Mouse (Mus musculus) embryonic facial prominence, embryonic 15.5 days (tissue): Measurements from ENCODE around the gene Pip5k1b. TPM values are rescaled to one million over a fixed set of nuclear protein-coding genes. Genes with fewer than 3 reads are reported as not detected.

Experiments used
- ATAC-seq: fragments of 200-750 bp; cut with Nextera tagmentation; 2 replicates; pipeline ENCODE4 v1.8.0; 2017; ENCODE audit warnings: low read depth, moderate TSS enrichment; ENCODE audit not compliant: insufficient number of reproducible peaks, low FRiP score, low TSS enrichment
- H3K27ac ChIP-seq: fragments of 300-500 bp; sonication (generic); replicated peaks from 2 replicates; pipeline ENCODE4 v1.5.1; 2015; ENCODE audit warnings: mild to moderate bottlenecking, inconsistent platforms
- H3K27me3 ChIP-seq: fragments of 300-500 bp; sonication (generic); 2 replicates; pipeline ENCODE4 v1.6.1; 2015; ENCODE audit warnings: inconsistent platforms
- H3K36me3 ChIP-seq: fragments of 300-500 bp; sonication (generic); 2 replicates; pipeline ENCODE4 v1.6.1; 2015; ENCODE audit warnings: mild to moderate bottlenecking, inconsistent platforms
- H3K4me1 ChIP-seq: fragments of 300-500 bp; sonication (generic); 2 replicates; pipeline ENCODE4 v1.6.1; 2015; ENCODE audit warnings: inconsistent platforms
- H3K4me2 ChIP-seq: fragments of 300-500 bp; sonication (generic); replicated peaks from 2 replicates; pipeline ENCODE4 v1.6.1; 2015; ENCODE audit warnings: mild to moderate bottlenecking, inconsistent platforms
- H3K4me3 ChIP-seq: fragments of 300-500 bp; sonication (generic); replicated peaks from 2 replicates; pipeline ENCODE4 v1.5.1; 2015; ENCODE audit warnings: mild to moderate bottlenecking, inconsistent platforms
- H3K9ac ChIP-seq: fragments of 300-500 bp; sonication (generic); 2 replicates; pipeline ENCODE4 v1.6.1; 2015; ENCODE audit warnings: inconsistent platforms
- H3K9me3 ChIP-seq: fragments of 300-500 bp; sonication (generic); replicated peaks from 2 replicates; pipeline ENCODE4 v1.6.1; 2016; ENCODE audit warnings: inconsistent platforms
- WGBS: fragments of 180-500 bp; shearing (Covaris S2); methylation state at CpG from one replicate; pipeline ENCODE4 v1.1.7; 2015; 5-methylcytosine and 5-hydroxymethylcytosine counted together
- polyA plus RNA-seq: library from polyadenylated mRNA; unstranded; fragments of >200 nt; fragmentation: Nextera tagmentation; extraction: Ambion mirVana; gene quantifications from 2 replicates; pipeline ENCODE4 v1.2.1, GENCODE M21; 2015

The Pip5k1b gene
- polyA plus RNA-seq, 1 experiment from 2014 or later: 1.1 TPM

- H3K4me3 ChIP-seq: no peak overlapping the region
- no peak overlapping the region for H3K4me2 ChIP-seq
- 83% methylated on average over 17 of the region's 17 CpGs for WGBS
- H3K9me3 ChIP-seq: no peaks in the 10 kb centered on the region
- no peaks in the 10 kb centered on the region for H3K36me3 ChIP-seq
- no peak overlapping the region for H3K27ac ChIP-seq
- no peaks in the 10 kb centered on the region for H3K4me1 ChIP-seq
- H3K9ac ChIP-seq: no peak overlapping the region
- no peaks in the 10 kb centered on the region for H3K27me3 ChIP-seq
- ATAC-seq: no peak
These were observed 13.9 kb downstream of the Pip5k1b start for GRCm38 (mm10) chr19:24541669-24542292.

- H3K4me2 ChIP-seq: no peak overlapping the region
- no peak overlapping the region for H3K27ac ChIP-seq
- H3K36me3 ChIP-seq: no peaks in the 10 kb centered on the region
- no peak overlapping the region for H3K9ac ChIP-seq
- no peak for ATAC-seq
- WGBS: 89% methylated on average over 10 of the region's 10 CpGs
- H3K9me3 ChIP-seq: no peaks in the 10 kb centered on the region
- no peaks in the 10 kb centered on the region for H3K4me1 ChIP-seq
- H3K27me3 ChIP-seq: no peaks in the 10 kb centered on the region
- no peak overlapping the region for H3K4me3 ChIP-seq
These were observed 14.6 kb downstream of the Pip5k1b start for GRCm38 (mm10) chr19:24540952-24541668.

- ATAC-seq: no peak
- WGBS: 73% methylated on average over 1 of the region's 1 CpGs
These were observed 16.6 kb downstream of the Pip5k1b start for GRCm38 (mm10) chr19:24539041-24539440.

GRCm38 (mm10) chr19:24538181-24538580 is 17.5 kb downstream of the Pip5k1b start:
- H3K27ac ChIP-seq: no peak overlapping the region
- no peak for ATAC-seq
- 81% methylated on average over 6 of the region's 6 CpGs for WGBS

More at GRCm38 (mm10) chr19:24539041-24539440, 16.6 kb downstream of the Pip5k1b start:
- Histone ChIP-seq H3K27ac (no peak overlapping the region), H3K4me2 (no peak overlapping the region), H3K9me3 (no peaks in the 10 kb centered on the region), H3K4me1 (no peaks in the 10 kb centered on the region), H3K36me3 (no peaks in the 10 kb centered on the region), H3K9ac (no peak overlapping the region), H3K27me3 (no peaks in the 10 kb centered on the region), H3K4me3 (no peak overlapping the region)

GRCm38 (mm10) chr19:24537691-24538090 is 18.0 kb downstream of the Pip5k1b start:
- Histone ChIP-seq H3K36me3 (no peaks in the 10 kb centered on the region), H3K27me3 (no peaks in the 10 kb centered on the region), H3K27ac (no peak overlapping the region), H3K4me2 (no peak overlapping the region), H3K4me3 (no peak overlapping the region), H3K9ac (no peak overlapping the region), H3K4me1 (no peaks in the 10 kb centered on the region), H3K9me3 (no peaks in the 10 kb centered on the region)
- WGBS: 75% methylated on average over 4 of the region's 4 CpGs
- no peak for ATAC-seq

More at GRCm38 (mm10) chr19:24538181-24538580, 17.5 kb downstream of the Pip5k1b start:
- Histone ChIP-seq H3K9ac (no peak overlapping the region), H3K4me1 (no peaks in the 10 kb centered on the region), H3K9me3 (no peaks in the 10 kb centered on the region), H3K27me3 (no peaks in the 10 kb centered on the region), H3K36me3 (no peaks in the 10 kb centered on the region), H3K4me3 (no peak overlapping the region), H3K4me2 (no peak overlapping the region)

GRCm38 (mm10) chr19:24536920-24537319 is 18.8 kb downstream of the Pip5k1b start:
- H3K36me3 ChIP-seq: no peaks in the 10 kb centered on the region
- no peak overlapping the region for H3K4me2 ChIP-seq
- H3K9me3 ChIP-seq: no peaks in the 10 kb centered on the region
- H3K9ac ChIP-seq: no peak overlapping the region
- WGBS: 36% methylated on average over 5 of the region's 5 CpGs
- no peaks in the 10 kb centered on the region for H3K4me1 ChIP-seq
- H3K27me3 ChIP-seq: no peaks in the 10 kb centered on the region
- H3K4me3 ChIP-seq: no peak overlapping the region
- no peak overlapping the region for H3K27ac ChIP-seq
- ATAC-seq: no peak

- no peaks in the 10 kb centered on the region for H3K27me3 ChIP-seq
- H3K27ac ChIP-seq: no peak overlapping the region
- H3K4me3 ChIP-seq: no peak overlapping the region
- H3K4me1 ChIP-seq: no peaks in the 10 kb centered on the region
- H3K9me3 ChIP-seq: no peaks in the 10 kb centered on the region
- H3K4me2 ChIP-seq: no peak overlapping the region
- H3K9ac ChIP-seq: no peak overlapping the region
- ATAC-seq: no peak
- H3K36me3 ChIP-seq: no peaks in the 10 kb centered on the region
- WGBS: 67% methylated on average over 3 of the region's 3 CpGs
These were observed 19.4 kb downstream of the Pip5k1b start for GRCm38 (mm10) chr19:24536280-24536679.

- 89% methylated on average over 6 of the region's 6 CpGs for WGBS
- H3K4me1 ChIP-seq: no peaks in the 10 kb centered on the region
- ATAC-seq: no peak
- H3K9me3 ChIP-seq: no peaks in the 10 kb centered on the region
- H3K4me3 ChIP-seq: no peak overlapping the region
- no peaks in the 10 kb centered on the region for H3K36me3 ChIP-seq
- no peak overlapping the region for H3K9ac ChIP-seq
- H3K4me2 ChIP-seq: no peak overlapping the region
- no peak overlapping the region for H3K27ac ChIP-seq
- no peaks in the 10 kb centered on the region for H3K27me3 ChIP-seq
These were observed 20.5 kb downstream of the Pip5k1b start for GRCm38 (mm10) chr19:24535161-24535560.

GRCm38 (mm10) chr19:24534733-24535132 is 20.9 kb downstream of the Pip5k1b start:
- no peak overlapping the region for H3K9ac ChIP-seq
- no peak overlapping the region for H3K4me2 ChIP-seq
- no peak overlapping the region for H3K4me3 ChIP-seq
- no peaks in the 10 kb centered on the region for H3K36me3 ChIP-seq
- no peak for ATAC-seq
- H3K27me3 ChIP-seq: no peaks in the 10 kb centered on the region
- no peak overlapping the region for H3K27ac ChIP-seq
- H3K9me3 ChIP-seq: no peaks in the 10 kb centered on the region
- H3K4me1 ChIP-seq: no peaks in the 10 kb centered on the region
- WGBS: 78% methylated on average over 7 of the region's 7 CpGs

GRCm38 (mm10) chr19:24528910-24529561 is 26.6 kb downstream of the Pip5k1b start:
- Histone ChIP-seq H3K9ac (no peak overlapping the region), H3K4me3 (no peak overlapping the region)
- 85% methylated on average over 4 of the region's 4 CpGs for WGBS

GRCm38 (mm10) chr19:24528129-24528730 is 27.4 kb downstream of the Pip5k1b start:
- H3K4me2 ChIP-seq: no peak overlapping the region
- no peaks in the 10 kb centered on the region for H3K4me1 ChIP-seq
- no peaks in the 10 kb centered on the region for H3K9me3 ChIP-seq
- no peak for ATAC-seq
- H3K4me3 ChIP-seq: no peak overlapping the region
- WGBS: 68% methylated on average over 4 of the region's 4 CpGs
- H3K9ac ChIP-seq: no peak overlapping the region
- no peaks in the 10 kb centered on the region for H3K27me3 ChIP-seq
- no peaks in the 10 kb centered on the region for H3K36me3 ChIP-seq
- H3K27ac ChIP-seq: no peak overlapping the region

More at GRCm38 (mm10) chr19:24528910-24529561, 26.6 kb downstream of the Pip5k1b start:
- H3K9me3 ChIP-seq: no peaks in the 10 kb centered on the region
- ATAC-seq: no peak
- no peak overlapping the region for H3K27ac ChIP-seq
- H3K36me3 ChIP-seq: no peaks in the 10 kb centered on the region
- H3K4me2 ChIP-seq: no peak overlapping the region
- H3K27me3 ChIP-seq: no peaks in the 10 kb centered on the region
- H3K4me1 ChIP-seq: no peaks in the 10 kb centered on the region
